Mouse (Mus musculus) heart, postnatal 0 days (tissue): Measurements from ENCODE around the gene Aurkb. TPM values are rescaled to one million over a fixed set of nuclear protein-coding genes. Genes with fewer than 3 reads are reported as not detected.
A peak's percentile ranks its signal among the peaks of the same experiment; 100 is the strongest.

Source experiments
- ATAC-seq: fragments of 200-750 bp; cut with Nextera tagmentation; 2 replicates; pipeline ENCODE4 v1.8.0; 2017; ENCODE audit warnings: low read depth, moderate number of reproducible peaks, moderate library complexity; ENCODE audit not compliant: insufficient read depth
- DNase-seq: peaks from one replicate; pipeline ENCODE4 v3.0.0-alpha.2; 2016; ENCODE audit warnings: low spot score
- H3K27ac ChIP-seq: fragments of 300-500 bp; sonication (generic); 2 replicates; pipeline ENCODE4 v1.5.1; 2014; ENCODE audit warnings: low read depth, mild to moderate bottlenecking
- H3K27me3 ChIP-seq: fragments of 300-500 bp; sonication (generic); 2 replicates; pipeline ENCODE4 v1.6.1; 2014; ENCODE audit warnings: low read length, mixed read lengths; ENCODE audit not compliant: control insufficient read depth, insufficient read depth
- H3K36me3 ChIP-seq: fragments of 300-500 bp; sonication (generic); replicated peaks from 2 replicates; pipeline ENCODE4 v1.6.1; 2014; ENCODE audit warnings: low read length, mixed read lengths; ENCODE audit not compliant: control insufficient read depth, insufficient read depth
- H3K4me1 ChIP-seq: fragments of 300-500 bp; sonication (generic); 2 replicates; pipeline ENCODE4 v1.6.1; 2014; ENCODE audit warnings: antibody characterized with exemption; ENCODE audit not compliant: control insufficient read depth, insufficient read depth
- H3K4me2 ChIP-seq: fragments of 300-500 bp; sonication (generic); 2 replicates; pipeline ENCODE4 v1.6.1; 2014; ENCODE audit warnings: low read depth, mild to moderate bottlenecking, low read length, moderate library complexity
- H3K4me3 ChIP-seq: fragments of 300-500 bp; sonication (generic); 2 replicates; pipeline ENCODE4 v1.5.1; 2014; ENCODE audit warnings: low read depth, low read length
- H3K9ac ChIP-seq: fragments of 300-500 bp; sonication (generic); replicated peaks from 2 replicates; pipeline ENCODE4 v1.6.1; 2014; ENCODE audit warnings: low read depth, low read length, mixed read lengths
- H3K9me3 ChIP-seq: fragments of 300-500 bp; sonication (generic); replicated peaks from 2 replicates; pipeline ENCODE4 v1.6.1; 2016; ENCODE audit warnings: low read length; ENCODE audit not compliant: control insufficient read depth
- CTCF ChIP-seq: IDR thresholded peaks from 2 replicates; pipeline ENCODE4 v1.5.1; 2016; ENCODE audit warnings: antibody characterized with exemption, control low read depth, low read depth
- EP300 ChIP-seq: IDR thresholded peaks from 2 replicates; pipeline ENCODE4 v1.6.1; 2016; ENCODE audit warnings: antibody characterized with exemption, low read depth
- WGBS: fragments of 180-500 bp; shearing (Covaris S2); extraction: QIAGEN DNeasy Blood & Tissue Kit; methylation state at CpG from one replicate; pipeline ENCODE4 v1.1.7; 2014; 5-methylcytosine and 5-hydroxymethylcytosine counted together
- polyA plus RNA-seq: library from polyadenylated mRNA; unstranded; fragments of >200 nt; fragmentation: Nextera tagmentation; extraction: Ambion mirVana; gene quantifications from 2 replicates; pipeline ENCODE4 v1.2.1, GENCODE M21; 2015
- total RNA-seq: library from RNA; depleted of rRNA; stranded (reverse); fragments of >200 nt; gene quantifications from 2 replicates; pipeline ENCODE4 v1.2.3, GENCODE M21; 2014; ENCODE audit warnings: low replicate concordance

The Aurkb gene
- total and polyA plus RNA-seq, 2 experiments from 2014 or later: 19.5 to 21.4 TPM

DNA sequence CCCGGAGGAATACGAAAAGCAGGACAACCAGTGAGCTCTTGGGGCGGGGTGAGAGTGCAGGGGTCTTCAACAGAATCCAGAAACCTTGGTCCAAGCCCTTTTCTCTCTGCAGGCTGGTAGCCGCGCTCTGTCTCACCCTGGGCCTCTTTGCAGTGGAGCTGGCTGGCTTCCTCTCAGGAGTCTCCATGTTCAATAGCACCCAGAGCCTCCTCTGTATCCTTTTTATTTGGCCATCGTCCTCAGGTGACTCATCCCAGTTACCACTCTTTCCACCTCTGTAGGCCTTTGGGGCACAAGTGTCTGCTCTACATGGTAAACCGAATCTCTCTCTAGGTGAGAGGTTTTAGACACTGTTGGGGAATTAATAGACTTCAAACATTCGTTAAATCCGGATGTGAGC is 25.8 kb downstream of the Aurkb start:
- peaks cover 17% of the 10 kb centered on the region for H3K4me1 ChIP-seq

DNA sequence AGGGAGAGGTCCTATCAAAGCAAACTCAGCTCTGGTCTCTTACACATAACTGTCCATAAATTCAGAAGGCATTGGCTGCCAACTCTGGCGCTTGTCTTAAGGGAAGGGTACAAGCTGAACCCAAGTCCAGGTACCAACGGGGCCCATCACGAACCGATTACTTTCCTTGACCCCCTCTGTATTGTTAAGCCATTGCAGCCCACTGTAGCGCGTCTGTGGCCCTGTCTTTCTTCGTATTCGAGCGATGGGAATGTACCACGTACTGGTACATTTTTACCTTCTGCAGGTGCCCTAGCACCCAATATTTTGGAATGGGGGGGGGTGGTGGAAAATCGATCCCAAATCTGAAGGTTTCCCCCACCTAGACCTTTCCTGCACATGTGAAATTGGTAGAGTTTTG is 26.8 kb downstream of the Aurkb start:
- H3K4me2 ChIP-seq: peak overlapping the region; percentile 58
- peak overlapping the region; percentile 68; the same call in 1 of the 2 replicates for H3K9ac ChIP-seq
- H3K9me3 ChIP-seq: no peaks in the 10 kb centered on the region
- H3K4me1 ChIP-seq: peaks cover 20% of the 10 kb centered on the region
- WGBS: 87% methylated on average over 11 of the region's 11 CpGs
- ATAC-seq: no peak
- no peak overlapping the region for H3K4me3 ChIP-seq
- H3K27ac ChIP-seq: peak overlapping the region; percentile 93; the same call in 1 of the 2 replicates
- H3K36me3 ChIP-seq: no peaks in the 10 kb centered on the region
- H3K27me3 ChIP-seq: no peaks in the 10 kb centered on the region
- no peak for DNase-seq
- TF ChIP-seq CTCF (no peak), EP300 (no peak)

More for the DNA sequence above, 25.8 kb downstream of the Aurkb start:
- no peak for DNase-seq
- TF ChIP-seq EP300 (no peak), CTCF (no peak)
- Histone ChIP-seq H3K4me3 (peak overlapping the region; percentile 61), H3K27ac (peak overlapping the region; percentile 82), H3K27me3 (no peaks in the 10 kb centered on the region), H3K4me2 (peak overlapping the region; percentile 89), H3K36me3 (no peaks in the 10 kb centered on the region), H3K9me3 (no peaks in the 10 kb centered on the region), H3K9ac (peak overlapping the region; percentile 70; the same call in 1 of the 2 replicates)
- WGBS: 23% methylated on average over 9 of the region's 9 CpGs
- no peak for ATAC-seq

- H3K27me3 ChIP-seq: no peaks in the 10 kb centered on the region
- H3K4me2 ChIP-seq: peak overlapping the region; percentile 58
- DNase-seq (no peak), ATAC-seq (no peak)
- TF ChIP-seq EP300: no peak; the same call in 1 of the 2 replicates
- TF ChIP-seq CTCF: no peak
- no peaks in the 10 kb centered on the region for H3K36me3 ChIP-seq
- peaks cover 16% of the 10 kb centered on the region for H3K4me1 ChIP-seq
- WGBS: 11% methylated on average over 9 of the region's 9 CpGs
- peak overlapping the region; percentile 68; the same call in 1 of the 2 replicates for H3K9ac ChIP-seq
- H3K4me3 ChIP-seq: peak overlapping the region; percentile 33
- H3K9me3 ChIP-seq: no peaks in the 10 kb centered on the region
- peak overlapping the region; percentile 93 for H3K27ac ChIP-seq
Measured at GRCm38 (mm10) chr11:69072666-69073064, 27.2 kb downstream of the Aurkb start.

DNA sequence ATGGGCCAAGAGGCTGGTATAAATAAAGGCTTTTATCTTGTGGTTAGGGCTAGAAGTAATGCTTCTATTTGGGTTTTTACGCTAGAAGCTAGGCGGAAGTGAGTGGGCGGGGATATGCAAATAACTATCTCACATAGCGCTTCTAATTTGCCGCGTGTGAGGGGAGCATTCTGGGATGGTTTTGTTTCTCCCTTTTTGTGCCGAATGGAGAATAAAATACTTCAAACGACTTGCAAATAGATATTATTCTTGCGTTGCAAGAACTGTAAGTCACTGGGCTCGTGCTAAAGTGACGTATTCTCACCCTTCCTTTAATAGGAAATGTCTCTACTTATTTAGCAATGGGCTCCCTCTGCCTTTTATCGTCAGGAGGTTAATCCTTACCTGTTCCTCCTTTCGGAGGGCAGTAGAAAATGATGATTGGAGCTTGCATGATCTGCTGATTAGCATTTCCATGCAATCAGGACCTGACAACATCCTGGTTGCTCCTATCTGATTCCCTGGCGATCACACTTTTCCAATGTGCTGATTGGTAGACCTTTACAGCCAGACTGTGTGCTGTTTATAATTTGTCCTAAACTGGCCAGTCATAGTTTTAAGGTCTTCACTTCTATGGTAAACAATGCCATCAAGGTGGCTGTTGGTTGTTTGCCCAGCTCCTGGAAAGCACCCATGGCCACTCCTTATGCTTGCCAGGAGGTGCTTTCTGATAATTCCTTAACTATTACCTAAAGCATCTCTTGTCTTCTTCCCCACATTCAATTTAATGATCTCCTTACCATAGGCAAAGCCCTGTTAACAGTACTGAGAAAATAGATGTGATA is 27.8 kb downstream of the Aurkb start:
- Histone ChIP-seq H3K9ac (peak overlapping the region; percentile 68), H3K4me2 (peak overlapping the region; percentile 58), H3K27ac (peak overlapping the region; percentile 93), H3K36me3 (no peaks in the 10 kb centered on the region), H3K4me1 (peaks cover 14% of the 10 kb centered on the region; the same call in 1 of the 2 replicates), H3K27me3 (no peaks in the 10 kb centered on the region), H3K9me3 (no peaks in the 10 kb centered on the region), H3K4me3 (peak overlapping the region; percentile 33)
- WGBS: under 1% methylated on average over 14 of the region's 14 CpGs
- no peak for TF ChIP-seq CTCF
- TF ChIP-seq EP300: peak; percentile 81
- ATAC-seq (peak; percentile 65), DNase-seq (peak; percentile 91)

GRCm38 (mm10) chr11:69073951-69074775 is 28.7 kb downstream of the Aurkb start:
- H3K4me1 ChIP-seq: peaks cover 14% of the 10 kb centered on the region; the same call in 1 of the 2 replicates
- ATAC-seq (no peak), DNase-seq (peak; percentile 29)
- no peaks in the 10 kb centered on the region for H3K27me3 ChIP-seq
- TF ChIP-seq CTCF (no peak), EP300 (no peak)
- no peaks in the 10 kb centered on the region for H3K9me3 ChIP-seq
- H3K4me3 ChIP-seq: no peak overlapping the region
- H3K27ac ChIP-seq: peak overlapping the region; percentile 93
- no peak overlapping the region for H3K4me2 ChIP-seq
- 49% methylated on average over 6 of the region's 6 CpGs for WGBS
- no peak overlapping the region for H3K9ac ChIP-seq
- no peaks in the 10 kb centered on the region for H3K36me3 ChIP-seq
